In genomic region chr10:43349718-43350117, GRCm38 (mm10) we compare ENCODE assay signal across 23 mouse cellular contexts.
A peak's percentile ranks its signal among the peaks of the same experiment; 100 is the strongest.
DNase-seq lines count a peak whose midpoint lies in the region; ATAC-seq and TF ChIP-seq lines count a peak whose summit lies in the region.
"Had no signal": no experiment of that assay in that cellular context is flagged by ENCODE, and none has a peak within 500 bp of the region (broad histone marks: within the 10 kb centered on the region; RNA-seq: fewer than 3 reads in every experiment).

No protein-coding gene starts in this region.

- H3K9ac ChIP-seq in hindbrain, embryonic 12.5 days, result no peak overlapping the region
- H3K9ac ChIP-seq in hindbrain, embryonic 14.5 days, result no peak overlapping the region
- H3K9ac ChIP-seq in midbrain, postnatal 0 days (replicated peaks; ENCODE audit: low read length, poor library complexity, severe bottlenecking), result no peak overlapping the region
- H3K9ac ChIP-seq in forebrain, embryonic 16.5 days (replicated peaks; ENCODE audit: low read depth, low read length), result no peak overlapping the region
- H3K9ac ChIP-seq in midbrain, embryonic 14.5 days (replicated peaks; ENCODE audit: low read length), result no peak overlapping the region
- H3K9ac ChIP-seq: heart, embryonic 13.5 days; kidney, embryonic 15.5 days; liver, embryonic 13.5 days; neural tube, embryonic 12.5 days had no signal

- no peaks in the 10 kb centered on the region for H3K36me3 ChIP-seq in hindbrain, embryonic 12.5 days
- no peaks in the 10 kb centered on the region for H3K36me3 ChIP-seq in hindbrain, embryonic 14.5 days (replicated peaks; ENCODE audit: control insufficient read depth, insufficient read depth)
- H3K36me3 ChIP-seq in midbrain, embryonic 10.5 days, result no peaks in the 10 kb centered on the region
- no peaks in the 10 kb centered on the region for H3K36me3 ChIP-seq in midbrain, postnatal 0 days (ENCODE audit: insufficient read depth, low read length)
- no peaks in the 10 kb centered on the region for H3K36me3 ChIP-seq in forebrain, embryonic 16.5 days (ENCODE audit: control insufficient read depth, insufficient read depth)
- no peaks in the 10 kb centered on the region for H3K36me3 ChIP-seq in midbrain, embryonic 14.5 days (ENCODE audit: control insufficient read depth, insufficient read depth, low read length)
- H3K36me3 ChIP-seq: heart, embryonic 13.5 days; liver, embryonic 13.5 days; neural tube, embryonic 12.5 days had no signal

- WGBS in hindbrain, embryonic 12.5 days, result 50% methylated on average over 2 of the region's 2 CpGs
- WGBS in hindbrain, embryonic 14.5 days, result 21% methylated on average over 2 of the region's 2 CpGs
- WGBS in midbrain, embryonic 10.5 days, result 76% methylated on average over 2 of the region's 2 CpGs
- 20% methylated on average over 2 of the region's 2 CpGs for WGBS in midbrain, postnatal 0 days
- WGBS in forebrain, embryonic 16.5 days, result 28% methylated on average over 2 of the region's 2 CpGs
- WGBS in midbrain, embryonic 14.5 days, result 18% methylated on average over 2 of the region's 2 CpGs

- H3K4me1 ChIP-seq in hindbrain, embryonic 12.5 days, result 0 out of 2 replicates have a peak, but pooled peaks cover 10% of the 10 kb centered on the region
- peaks cover 5% of the 10 kb centered on the region; the same call in 1 of the 2 replicates for H3K4me1 ChIP-seq in hindbrain, embryonic 14.5 days (replicated peaks; ENCODE audit: control insufficient read depth, insufficient read depth, low read length)
- H3K4me1 ChIP-seq in midbrain, embryonic 10.5 days, result peaks cover 11% of the 10 kb centered on the region
- no peaks in the 10 kb centered on the region for H3K4me1 ChIP-seq in midbrain, postnatal 0 days (ENCODE audit: insufficient read depth, low read length)
- peaks cover 7% of the 10 kb centered on the region for H3K4me1 ChIP-seq in forebrain, embryonic 16.5 days (replicated peaks; ENCODE audit: control insufficient read depth, insufficient read depth, low read length)
- H3K4me1 ChIP-seq in midbrain, embryonic 14.5 days (ENCODE audit: control insufficient read depth, insufficient read depth, low read length), result peaks cover 8% of the 10 kb centered on the region; the same call in 1 of the 2 replicates
- H3K4me1 ChIP-seq: embryonic facial prominence, embryonic 10.5 days; heart, embryonic 13.5 days; kidney, embryonic 15.5 days; neural tube, embryonic 12.5 days had no signal

- DNase-seq in hindbrain, embryonic 14.5 days (ENCODE audit: low spot score), result no peak
- DNase-seq in midbrain, embryonic 10.5 days (ENCODE audit: low spot score), result no peak
- no peak for DNase-seq in midbrain, postnatal 0 days (ENCODE audit: low spot score)
- no peak for DNase-seq in midbrain, embryonic 14.5 days
- DNase-seq in left cerebral cortex, postnatal 10 days (ENCODE audit: extremely low spot score in 1 of 2, low spot score in 2 of 2), result no peak
- DNase-seq: adrenal gland, postnatal 36 days; cerebellum, adult 11-12 months; cerebellum, postnatal 10 days; gastrocnemius, postnatal 36 days; heart, adult 2 months; heart, postnatal 14 days; liver, embryonic 13.5 days; lung, adult 2 months; lung, postnatal 14 days; thymus, adult 2 months; thymus, postnatal 4 days had no signal

- no peaks in the 10 kb centered on the region for H3K27me3 ChIP-seq in hindbrain, embryonic 12.5 days
- no peaks in the 10 kb centered on the region for H3K27me3 ChIP-seq in hindbrain, embryonic 14.5 days (ENCODE audit: control insufficient read depth, insufficient read depth, low read length)
- H3K27me3 ChIP-seq in midbrain, embryonic 10.5 days (ENCODE audit: low read depth, poor library complexity, severe bottlenecking), result no peaks in the 10 kb centered on the region
- H3K27me3 ChIP-seq in midbrain, postnatal 0 days (ENCODE audit: insufficient read depth, low read length), result no peaks in the 10 kb centered on the region
- no peaks in the 10 kb centered on the region for H3K27me3 ChIP-seq in forebrain, embryonic 16.5 days (replicated peaks; ENCODE audit: control insufficient read depth, insufficient read depth, low read length)
- no peaks in the 10 kb centered on the region for H3K27me3 ChIP-seq in midbrain, embryonic 14.5 days (ENCODE audit: control insufficient read depth, insufficient read depth, low read length)
- H3K27me3 ChIP-seq: heart, embryonic 13.5 days; kidney, embryonic 15.5 days; liver, embryonic 13.5 days; neural tube, embryonic 12.5 days had no signal

- intact Hi-C loops in left cerebral cortex, postnatal 10 days (cut with DNase I), result no loop called here

- H3K9me3 ChIP-seq in hindbrain, embryonic 12.5 days (replicated peaks), result no peaks in the 10 kb centered on the region
- H3K9me3 ChIP-seq in hindbrain, embryonic 14.5 days (ENCODE audit: control insufficient read depth, low read length), result no peaks in the 10 kb centered on the region
- H3K9me3 ChIP-seq in midbrain, embryonic 10.5 days (replicated peaks), result no peaks in the 10 kb centered on the region
- H3K9me3 ChIP-seq in midbrain, postnatal 0 days (ENCODE audit: low read length), result no peaks in the 10 kb centered on the region
- H3K9me3 ChIP-seq in forebrain, embryonic 16.5 days (ENCODE audit: control insufficient read depth, low read length), result no peaks in the 10 kb centered on the region
- no peaks in the 10 kb centered on the region for H3K9me3 ChIP-seq in midbrain, embryonic 14.5 days (ENCODE audit: control insufficient read depth, low read length)
- H3K9me3 ChIP-seq: embryonic facial prominence, embryonic 10.5 days; heart, embryonic 13.5 days; kidney, embryonic 15.5 days; liver, embryonic 13.5 days; neural tube, embryonic 12.5 days had no signal

- no peak for ATAC-seq in hindbrain, embryonic 12.5 days (ENCODE audit: low FRiP score)
- ATAC-seq in hindbrain, embryonic 14.5 days (ENCODE audit: low FRiP score), result no peak
- ATAC-seq in midbrain, postnatal 0 days (ENCODE audit: low FRiP score), result no peak
- peak; percentile 72 for ATAC-seq in forebrain, embryonic 16.5 days
- no peak for ATAC-seq in midbrain, embryonic 14.5 days (ENCODE audit: low FRiP score, low TSS enrichment)
- ATAC-seq in monocyte, adult 5-6 weeks (replicated peaks; ENCODE audit: insufficient number of reproducible peaks, low FRiP score, low TSS enrichment, poor library complexity, severe bottlenecking), result no peak

- no peak for TF ChIP-seq CTCF in midbrain, postnatal 0 days (IDR thresholded peaks at IDR 0.05)

- H3K4me2 ChIP-seq in hindbrain, embryonic 12.5 days (replicated peaks), result no peak overlapping the region
- no peak overlapping the region for H3K4me2 ChIP-seq in hindbrain, embryonic 14.5 days (replicated peaks)
- no peak overlapping the region for H3K4me2 ChIP-seq in midbrain, postnatal 0 days (ENCODE audit: low read depth, low read length, poor library complexity, severe bottlenecking)
- H3K4me2 ChIP-seq in forebrain, embryonic 16.5 days (ENCODE audit: low read length), result no peak overlapping the region
- no peak overlapping the region for H3K4me2 ChIP-seq in midbrain, embryonic 14.5 days (ENCODE audit: low read length)
- H3K4me2 ChIP-seq: heart, embryonic 13.5 days; kidney, embryonic 15.5 days; liver, embryonic 13.5 days; neural tube, embryonic 12.5 days had no signal

- peak overlapping the region; percentile 45; the same call in 1 of the 2 replicates for H3K27ac ChIP-seq in hindbrain, embryonic 12.5 days
- no peak overlapping the region; the same call in 1 of the 2 replicates for H3K27ac ChIP-seq in hindbrain, embryonic 14.5 days
- 0 out of 2 replicates have a peak overlapping the region, but pooled peaks have one; percentile 33 for H3K27ac ChIP-seq in midbrain, embryonic 10.5 days (replicated peaks)
- no peak overlapping the region for H3K27ac ChIP-seq in midbrain, postnatal 0 days (ENCODE audit: low read depth, low read length)
- peak overlapping the region; percentile 52 for H3K27ac ChIP-seq in forebrain, embryonic 16.5 days (ENCODE audit: low read length)
- peak overlapping the region; percentile 53; the same call in 1 of the 2 replicates for H3K27ac ChIP-seq in midbrain, embryonic 14.5 days (replicated peaks; ENCODE audit: low read depth, low read length)
- H3K27ac ChIP-seq: embryonic facial prominence, embryonic 10.5 days; heart, adult 2 months; heart, embryonic 13.5 days; kidney, embryonic 15.5 days; liver, embryonic 13.5 days; neural tube, embryonic 12.5 days had no signal

- no peak overlapping the region for H3K4me3 ChIP-seq in hindbrain, embryonic 12.5 days
- H3K4me3 ChIP-seq in hindbrain, embryonic 14.5 days (replicated peaks; ENCODE audit: low read length), result no peak overlapping the region
- H3K4me3 ChIP-seq in midbrain, embryonic 10.5 days, result no peak overlapping the region
- H3K4me3 ChIP-seq in midbrain, postnatal 0 days (ENCODE audit: low read depth, low read length), result no peak overlapping the region
- no peak overlapping the region for H3K4me3 ChIP-seq in forebrain, embryonic 16.5 days (replicated peaks; ENCODE audit: low read length)
- no peak overlapping the region for H3K4me3 ChIP-seq in midbrain, embryonic 14.5 days (replicated peaks; ENCODE audit: low read depth, low read length)
- H3K4me3 ChIP-seq: embryonic facial prominence, embryonic 10.5 days; heart, adult 2 months; heart, embryonic 13.5 days; kidney, embryonic 15.5 days; liver, embryonic 13.5 days; neural tube, embryonic 12.5 days had no signal

Comparison
In these comparisons a context has a peak if more than half of its experiments do, and no peak if none do; other contexts are left out.
1. H3K27ac ChIP-seq: peak in hindbrain, embryonic 12.5 days (single experiment), midbrain, embryonic 10.5 days (single experiment), forebrain, embryonic 16.5 days (single experiment) and midbrain, embryonic 14.5 days (single experiment); none in hindbrain, embryonic 14.5 days (single experiment) and midbrain, postnatal 0 days (single experiment).